Mouse (Mus musculus) retina, postnatal 7 days (tissue): ENCODE measurements around the gene Ago4.

Experiments
- DNase-seq: peaks from one replicate; pipeline ENCODE4 v3.0.0-alpha.2; 2012; ENCODE audit warnings: low read depth, low spot score

Ago4 gene

DNA sequence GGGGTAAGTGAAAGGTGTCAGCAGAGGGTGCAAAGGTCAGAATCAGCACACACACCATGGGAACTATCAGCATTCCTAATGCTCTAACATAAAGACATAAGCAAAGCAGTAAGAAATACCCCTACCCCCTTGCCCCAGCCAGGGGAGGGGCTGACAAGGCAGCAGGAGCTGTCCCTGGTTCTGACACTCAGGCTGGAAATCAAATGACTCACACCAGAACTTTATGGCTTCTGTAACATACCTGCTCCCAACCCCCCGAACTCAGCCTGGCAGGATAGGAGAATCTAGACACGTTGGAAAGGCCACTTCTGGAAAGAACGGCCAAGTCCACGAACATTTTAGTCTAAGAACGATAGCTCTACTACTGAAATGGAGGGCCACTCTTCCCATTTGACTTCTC is 60.2 kb downstream of the Ago4 start:
- no peak for DNase-seq

DNA sequence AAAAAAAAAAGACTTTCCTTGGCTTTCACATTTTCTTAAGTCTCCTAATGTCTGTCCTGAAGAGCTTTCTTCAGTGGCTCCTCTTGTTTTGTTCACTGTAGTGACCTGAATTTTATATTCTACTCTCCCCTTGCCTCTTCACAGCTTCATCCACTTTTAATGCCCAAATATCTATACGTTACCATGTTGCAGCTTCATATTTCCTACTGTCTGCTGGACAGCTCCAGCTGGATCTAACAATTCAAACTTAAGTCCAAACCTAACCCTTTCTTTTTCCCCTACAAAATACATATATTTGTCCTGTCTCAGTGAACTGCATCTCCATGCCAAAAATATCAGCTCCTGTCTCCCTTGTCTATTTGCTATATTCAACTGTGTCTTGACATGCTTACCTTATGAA is 63.9 kb downstream of the Ago4 start:
- DNase-seq, result no peak

DNA sequence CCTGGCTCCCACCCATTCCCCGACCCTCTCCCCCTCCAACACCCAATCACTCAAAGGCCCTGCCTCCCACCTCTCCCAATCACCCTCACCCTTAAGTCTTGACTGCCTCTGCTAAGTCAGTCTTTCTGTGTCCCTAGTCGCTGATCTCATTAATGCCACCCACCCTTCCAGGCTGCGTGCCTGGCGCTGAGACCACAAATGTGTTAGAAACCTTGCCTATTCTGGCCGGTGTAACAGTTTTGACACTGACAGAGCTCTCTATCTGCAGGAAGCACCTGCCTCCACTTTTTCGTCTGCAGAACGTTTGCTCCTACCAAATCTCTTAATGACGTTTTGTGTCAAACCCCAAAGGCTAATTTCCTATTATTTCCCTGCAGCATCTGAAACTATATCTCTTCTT is 64.3 kb downstream of the Ago4 start:
- no peak for DNase-seq

DNA sequence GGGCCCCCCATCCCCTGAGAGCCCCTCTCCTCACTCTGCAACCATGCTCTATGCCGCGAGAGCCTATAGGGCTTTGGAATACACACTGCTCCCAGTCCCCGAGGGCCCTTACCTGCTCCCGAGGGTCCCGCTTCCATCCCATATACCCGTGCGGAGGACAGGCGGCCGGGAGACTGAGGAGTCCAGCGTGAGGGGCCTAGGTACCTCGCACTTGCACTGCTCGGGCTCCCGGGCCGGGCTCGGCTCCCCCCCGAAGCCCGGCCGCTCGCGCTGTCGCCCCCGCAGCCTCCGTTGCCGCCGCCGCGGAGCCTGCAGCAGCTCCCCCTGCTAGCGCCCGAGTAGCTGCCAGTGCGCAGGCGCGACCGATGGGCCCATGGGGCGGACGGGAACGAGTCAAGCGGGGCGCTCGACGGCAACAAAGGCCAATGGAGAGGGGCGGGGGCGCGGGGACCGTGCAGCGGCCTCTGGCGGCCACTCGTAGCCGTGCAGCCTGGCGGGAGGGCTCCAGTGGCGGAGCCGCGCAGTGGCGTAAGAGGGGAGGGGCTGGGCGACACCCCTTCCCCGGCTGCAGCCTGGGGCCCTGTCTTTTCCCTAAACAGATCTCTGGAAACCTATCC is 64.9 kb downstream of the Ago4 start, which contains the start of gene Ago1:
Gene Ago1 (minus strand): TSS at position 299 of the 617 bp plus-strand sequence.
- peak; percentile 94 for DNase-seq

DNA sequence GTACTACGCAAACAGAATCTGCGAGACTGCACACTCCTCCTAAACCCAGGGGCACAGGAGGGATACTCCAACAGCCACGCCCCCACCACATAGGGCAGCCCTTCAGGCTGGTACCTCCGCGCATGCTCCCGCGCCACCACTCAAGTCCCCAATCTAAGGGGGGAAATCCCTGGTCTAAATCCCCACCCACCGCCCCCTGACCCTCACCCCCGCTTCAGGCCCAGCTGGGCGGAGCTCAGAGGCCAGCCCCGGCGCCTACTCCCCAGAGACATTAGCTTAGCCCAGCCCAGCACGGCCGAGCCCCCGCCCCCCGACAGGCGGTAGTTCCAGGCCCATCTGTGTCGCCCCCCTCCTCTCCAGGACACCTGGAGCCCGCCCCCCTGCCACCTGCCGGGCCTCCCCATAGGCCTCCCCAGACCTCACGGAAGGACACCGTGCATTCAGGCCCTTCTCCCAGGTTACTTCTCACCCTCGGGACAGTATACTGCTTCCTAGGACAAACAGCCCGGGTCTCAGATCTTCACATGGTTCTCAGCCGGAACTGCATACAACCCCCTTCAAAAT is 65.5 kb downstream of the Ago4 start:
- peak; percentile 51 for DNase-seq

DNA sequence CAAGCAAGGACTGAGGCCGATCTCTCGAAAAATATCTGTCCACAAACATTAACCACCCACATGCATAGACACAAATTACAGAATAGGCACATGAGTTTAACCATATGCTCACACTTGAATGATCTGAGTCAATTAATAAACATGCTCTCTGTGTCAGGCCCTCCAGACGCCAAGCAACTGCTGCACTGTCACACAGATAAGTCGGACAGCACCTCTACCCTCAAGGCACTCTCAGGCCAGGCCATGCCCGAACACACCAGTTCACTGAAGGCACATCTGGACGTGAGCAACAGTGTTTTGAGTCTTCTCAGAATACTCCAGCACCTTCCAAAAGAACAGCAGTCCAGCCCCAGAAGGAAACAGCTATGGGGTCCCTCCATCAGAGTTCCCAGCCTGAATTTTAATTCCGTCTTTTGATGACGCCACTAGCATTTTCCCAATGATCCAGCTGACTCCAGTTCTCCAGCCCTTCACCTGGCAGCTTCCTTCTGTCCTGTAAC is 67.0 kb downstream of the Ago4 start:
- no peak for DNase-seq

DNA sequence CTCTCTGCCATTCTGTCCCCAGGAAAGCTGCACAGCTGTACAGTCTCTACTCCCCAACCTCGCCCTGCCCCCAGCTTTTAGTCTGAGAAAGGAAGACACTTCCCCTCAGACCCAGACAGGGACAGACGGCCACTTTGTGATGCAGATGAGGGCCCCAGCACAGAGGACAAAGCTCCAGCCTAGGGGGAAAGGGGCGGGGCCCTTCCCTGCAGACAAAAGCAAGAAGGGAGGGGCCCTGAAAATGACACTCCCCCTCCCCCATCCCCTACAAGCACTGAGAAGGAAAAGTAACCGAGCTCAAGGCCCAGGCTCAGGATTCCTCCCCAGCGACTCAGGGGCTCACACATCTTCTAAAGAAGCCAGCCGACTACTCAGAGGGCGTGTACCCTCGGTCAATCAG is 67.4 kb downstream of the Ago4 start:
- DNase-seq, result peak; percentile 29

DNA sequence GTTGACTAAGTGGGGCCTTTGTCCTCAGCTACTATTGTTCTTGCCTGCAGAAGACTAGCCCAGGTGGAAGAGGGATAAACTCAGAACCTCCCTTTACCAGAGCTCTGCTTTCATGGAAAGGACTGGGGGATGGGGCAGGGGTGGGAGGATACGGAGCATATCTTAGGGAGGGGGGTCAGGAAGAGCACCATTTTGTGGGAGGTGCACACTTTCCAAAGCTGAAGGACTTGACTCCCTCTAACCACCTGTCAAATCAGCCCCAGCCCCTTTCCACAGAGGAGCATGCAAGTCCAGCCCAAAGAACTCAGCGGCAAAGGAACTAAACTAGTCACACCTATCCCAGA is 68.4 kb downstream of the Ago4 start:
- no peak for DNase-seq

DNA sequence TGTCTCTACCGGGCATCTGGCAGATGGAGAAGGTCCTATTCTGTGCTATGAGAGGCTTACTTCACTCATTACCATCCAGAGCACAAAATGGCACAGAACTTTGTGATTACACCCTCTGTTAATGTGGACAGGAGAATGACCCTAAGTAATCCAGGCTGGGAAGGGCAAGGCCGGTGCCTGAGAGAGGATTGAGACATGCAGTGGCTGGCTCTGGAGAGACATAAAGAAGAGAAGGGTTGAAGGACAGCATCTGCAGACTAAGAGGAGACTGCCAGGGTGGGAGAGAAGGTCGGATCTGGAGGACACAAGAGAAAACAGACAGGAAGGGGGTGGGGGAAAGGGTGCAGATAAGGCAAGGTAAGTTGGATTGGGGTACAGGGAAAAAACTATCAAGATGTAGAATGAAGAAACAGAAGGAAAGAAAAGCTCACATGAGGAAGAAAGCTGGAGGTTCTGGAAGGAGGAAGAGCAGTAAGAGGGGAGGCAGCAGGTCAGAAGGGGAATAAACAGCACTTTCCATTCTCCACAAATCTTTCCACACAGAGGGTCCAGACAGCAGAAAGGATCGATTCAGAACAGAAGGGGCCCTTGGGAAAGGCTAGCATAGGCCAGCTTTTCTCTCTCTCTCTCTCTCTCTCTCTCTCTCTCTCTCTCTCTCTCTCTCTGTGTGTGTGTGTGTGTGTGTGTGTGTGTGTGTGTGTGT is 68.9 kb downstream of the Ago4 start:
- DNase-seq, result no peak

DNA sequence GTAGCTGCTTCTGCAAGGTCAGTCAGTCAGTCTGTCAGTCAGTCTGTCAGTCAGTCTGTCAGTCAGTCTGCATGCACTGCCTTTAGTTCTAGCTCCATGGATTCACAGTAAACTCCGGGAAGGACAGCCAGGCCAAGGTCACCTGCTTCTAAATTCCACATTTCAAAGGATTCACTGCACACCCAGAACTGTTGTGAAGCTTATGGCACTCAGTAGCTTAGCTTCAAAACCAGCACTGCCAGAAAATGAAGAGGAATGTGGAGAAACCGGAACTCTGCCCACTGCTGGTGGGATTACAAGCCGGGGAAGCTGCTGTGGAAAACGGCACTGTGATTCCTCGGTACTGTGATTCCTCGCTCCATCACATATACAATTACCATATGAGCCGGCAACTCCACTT is 77.8 kb downstream of the Ago4 start:
- no peak for DNase-seq

DNA sequence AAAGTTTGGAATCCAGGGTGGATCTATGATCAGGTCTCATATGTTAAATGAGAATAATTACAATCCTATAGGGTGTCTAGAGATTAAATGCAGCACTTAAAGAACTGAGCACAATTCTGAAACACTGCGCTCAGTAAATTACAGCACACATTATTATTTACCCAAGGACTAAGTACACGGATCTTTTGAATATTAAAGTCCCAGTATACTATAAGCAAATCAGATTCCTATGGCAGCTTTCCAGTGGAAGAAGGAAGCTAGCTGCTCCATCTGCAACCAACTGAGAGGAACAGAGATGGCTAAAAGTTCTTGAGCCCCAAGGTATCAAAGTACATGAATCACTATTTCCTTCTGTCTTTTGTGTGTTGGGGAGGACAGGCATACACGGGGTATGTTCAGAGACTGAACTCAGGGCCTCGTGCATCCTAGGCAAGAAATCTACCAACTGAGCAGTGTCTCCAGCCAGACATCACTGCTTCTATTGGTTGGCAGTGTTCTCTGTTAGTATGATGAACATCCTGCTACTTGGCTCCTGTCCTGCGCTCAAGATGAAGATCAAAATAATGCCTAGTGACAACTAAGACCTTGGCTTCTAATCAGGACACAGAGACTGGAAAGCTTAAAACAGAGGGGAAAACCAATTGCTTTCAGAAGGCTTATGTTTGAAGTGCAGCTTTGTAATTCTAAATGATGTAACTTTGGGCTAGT is 78.6 kb downstream of the Ago4 start:
- no peak for DNase-seq

DNA sequence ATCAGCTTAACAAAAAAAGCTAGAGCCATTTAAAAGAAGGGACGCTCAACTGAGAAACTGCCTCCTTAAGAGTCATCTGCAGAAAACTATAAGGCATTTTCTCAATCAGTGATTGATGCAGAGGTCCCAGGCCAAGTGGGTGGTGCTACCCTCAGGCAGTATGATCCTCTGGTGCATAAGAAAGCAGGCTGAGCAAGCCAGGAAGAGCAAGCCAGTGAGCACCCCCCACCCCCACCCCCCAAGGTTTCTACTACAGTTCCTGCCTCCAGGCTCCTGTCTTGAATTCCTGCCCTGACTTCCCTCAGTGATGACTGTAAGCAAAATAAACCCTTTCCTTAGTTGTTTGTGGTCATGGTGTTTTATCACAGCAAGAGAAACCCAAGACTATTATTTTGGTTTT is 83.0 kb downstream of the Ago4 start:
- no peak for DNase-seq

DNA sequence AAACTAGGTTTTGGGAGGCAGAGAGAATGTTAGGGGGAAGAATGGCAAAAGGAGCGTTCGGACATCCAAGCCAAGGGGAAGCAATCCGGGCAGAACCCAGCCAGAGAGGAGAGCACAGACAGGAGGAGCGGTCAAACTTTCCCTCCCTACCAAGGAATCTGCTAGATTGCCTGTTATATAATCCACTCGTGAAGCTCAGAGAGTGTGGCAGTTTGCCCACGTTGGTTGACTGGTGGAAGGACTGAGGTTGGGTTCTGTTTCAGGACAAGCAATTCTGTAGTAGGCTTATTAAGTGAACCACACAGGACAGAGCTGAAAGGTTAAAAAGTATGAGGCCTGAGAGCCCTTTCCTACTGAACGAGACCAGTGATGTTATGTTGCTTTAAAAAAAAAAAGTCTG is 86.1 kb downstream of the Ago4 start:
- no peak for DNase-seq

DNA sequence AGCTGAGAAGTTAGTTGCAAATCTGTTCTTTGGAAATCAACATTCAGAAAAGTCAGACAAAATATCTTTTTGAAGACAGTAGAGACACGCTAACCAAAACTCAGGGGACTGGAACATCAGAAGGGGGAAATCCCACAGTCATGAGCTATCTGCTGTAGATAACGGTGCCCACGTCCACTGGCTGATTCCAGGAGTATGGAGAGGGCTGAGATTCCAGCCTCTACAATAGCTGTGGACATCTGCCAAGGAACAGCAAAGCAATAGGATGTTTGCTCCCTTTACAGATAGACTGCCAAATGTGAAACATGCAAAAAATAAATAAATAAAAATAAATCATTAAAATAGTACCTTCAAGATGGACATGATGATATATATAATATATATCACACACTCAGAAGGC is 88.7 kb downstream of the Ago4 start:
- DNase-seq, result no peak
